Mouse (Mus musculus): Measurements from ENCODE around the gene Fras1. TPM values are rescaled to one million over a fixed set of nuclear protein-coding genes. Genes with fewer than 3 reads are reported as not detected.

Gene Fras1
- polyA plus RNA-seq, 1 experiment from 2014 or later: 7.4 TPM

DNA sequence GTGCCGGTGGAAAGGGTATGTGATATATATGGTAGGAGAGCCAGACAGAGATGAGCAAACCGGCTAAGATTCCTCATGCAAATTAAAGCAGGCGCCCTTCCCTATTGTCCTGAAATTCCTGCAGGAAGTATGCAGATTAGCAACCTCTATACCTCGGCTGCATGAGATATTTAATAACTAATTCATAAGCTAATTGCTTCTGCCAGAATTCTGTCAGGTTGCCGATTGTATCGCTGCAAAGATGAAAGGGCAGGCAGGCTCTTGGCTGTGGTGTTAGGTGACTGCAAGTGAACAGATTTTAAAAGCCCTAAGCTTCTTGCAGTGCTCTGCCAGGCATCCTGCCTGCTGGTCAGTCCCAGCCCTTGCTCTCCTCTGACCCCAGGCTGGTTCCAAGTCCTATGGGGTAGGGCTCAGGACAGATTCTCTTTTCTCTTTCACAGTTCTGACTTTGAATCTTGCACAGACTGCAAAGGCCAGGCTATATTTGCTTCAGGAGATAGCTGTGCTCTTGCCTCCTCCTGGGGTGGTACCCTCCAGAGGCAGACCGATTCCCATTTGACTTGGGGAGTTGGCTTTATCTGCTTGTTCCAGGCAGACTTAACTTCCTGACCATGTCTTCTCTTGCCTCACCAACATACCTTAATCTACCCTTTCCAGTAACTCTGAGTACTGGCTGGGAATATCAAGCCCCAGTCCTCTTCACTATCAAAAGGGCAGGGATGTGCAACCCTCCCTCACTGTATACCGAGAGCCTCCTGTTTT is 342.7 kb downstream of the Fras1 start:
- Histone ChIP-seq H3K4me2 (no peak overlapping the region), H3K9me3 (replicated peaks) (no peaks in the 10 kb centered on the region), H3K4me3 (no peak overlapping the region), H3K9ac (no peak overlapping the region), H3K27me3 (no peaks in the 10 kb centered on the region), H3K36me3 (ENCODE audit: poor library complexity, severe bottlenecking) (0 out of 2 replicates have a peak, but pooled peaks cover 4% of the 10 kb centered on the region), H3K4me1 (peaks cover 10% of the 10 kb centered on the region), H3K27ac (0 out of 2 replicates have a peak overlapping the region, but pooled peaks have one; percentile 3)
- peak; percentile 51 for ATAC-seq
- WGBS: 39% methylated on average over 8 of the region's 8 CpGs

- Histone ChIP-seq H3K9ac (no peak overlapping the region), H3K9me3 (replicated peaks) (no peaks in the 10 kb centered on the region), H3K27me3 (no peaks in the 10 kb centered on the region), H3K36me3 (ENCODE audit: poor library complexity, severe bottlenecking) (0 out of 2 replicates have a peak, but pooled peaks cover 4% of the 10 kb centered on the region), H3K4me2 (no peak overlapping the region), H3K4me3 (no peak overlapping the region), H3K4me1 (peaks cover 10% of the 10 kb centered on the region), H3K27ac (no peak overlapping the region)
- ATAC-seq: no peak
- 92% methylated on average over 4 of the region's 4 CpGs for WGBS
Observed at GRCm38 (mm10) chr5:96717690-96718089, 343.9 kb downstream of the Fras1 start.

DNA sequence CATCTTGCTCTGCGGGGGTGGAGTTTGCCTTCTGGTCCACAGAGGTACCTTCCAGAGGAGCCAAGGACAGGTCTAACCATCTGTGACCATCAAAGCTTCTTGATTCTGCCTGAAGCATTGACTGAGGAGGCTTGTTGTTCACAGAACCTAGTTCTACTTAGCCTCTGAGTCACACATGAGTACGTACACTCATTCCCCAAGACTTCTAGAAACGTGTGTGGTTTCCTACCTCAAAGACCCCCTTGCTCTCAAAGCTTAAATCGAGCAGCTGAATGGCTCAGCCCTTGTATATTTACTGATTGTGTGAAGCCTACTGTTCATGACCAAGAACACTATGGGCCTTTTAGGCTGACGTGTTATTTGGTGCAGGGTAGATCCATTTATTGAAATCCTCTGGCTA is 344.8 kb downstream of the Fras1 start:
- no peak overlapping the region for H3K4me3 ChIP-seq
- no peak overlapping the region for H3K27ac ChIP-seq
- H3K4me1 ChIP-seq: peaks cover 10% of the 10 kb centered on the region
- WGBS: 87% methylated on average over 5 of the region's 5 CpGs
- H3K4me2 ChIP-seq: no peak overlapping the region
- H3K9me3 ChIP-seq (replicated peaks): no peaks in the 10 kb centered on the region
- H3K27me3 ChIP-seq: no peaks in the 10 kb centered on the region
- 0 out of 2 replicates have a peak, but pooled peaks cover 4% of the 10 kb centered on the region for H3K36me3 ChIP-seq (ENCODE audit: poor library complexity, severe bottlenecking)
- ATAC-seq: no peak
- no peak overlapping the region for H3K9ac ChIP-seq

- H3K27ac ChIP-seq: no peak overlapping the region
- WGBS: 96% methylated on average over 5 of the region's 5 CpGs
- H3K4me3 ChIP-seq: no peak overlapping the region
- H3K4me2 ChIP-seq: no peak overlapping the region
- H3K27me3 ChIP-seq: no peaks in the 10 kb centered on the region
- peaks cover 10% of the 10 kb centered on the region for H3K4me1 ChIP-seq
- ATAC-seq: no peak
- no peak overlapping the region for H3K9ac ChIP-seq
- H3K9me3 ChIP-seq (replicated peaks): no peaks in the 10 kb centered on the region
- 0 out of 2 replicates have a peak, but pooled peaks cover 4% of the 10 kb centered on the region for H3K36me3 ChIP-seq (ENCODE audit: poor library complexity, severe bottlenecking)
Observed at GRCm38 (mm10) chr5:96719221-96719620, 345.5 kb downstream of the Fras1 start.

DNA sequence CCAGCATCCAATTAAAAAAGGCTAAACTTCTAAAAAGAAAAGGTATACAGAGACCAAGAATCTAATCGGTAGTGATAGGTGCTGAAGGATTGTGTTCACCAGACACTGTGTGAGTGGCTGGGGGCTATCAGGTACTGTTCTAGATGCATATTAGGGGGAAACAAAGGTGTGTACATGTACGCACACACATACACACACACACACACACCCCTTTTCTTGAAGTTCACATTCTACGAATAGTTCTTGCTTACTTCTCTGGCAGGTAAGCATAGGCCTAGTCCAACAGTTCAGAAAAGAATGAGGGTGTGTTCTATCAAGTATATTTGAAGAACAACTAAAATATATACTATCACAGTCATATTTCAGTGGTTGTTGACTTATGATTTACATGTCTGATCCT is 348.9 kb downstream of the Fras1 start:
- Histone ChIP-seq H3K9ac (no peak overlapping the region), H3K4me3 (no peak overlapping the region), H3K27me3 (no peaks in the 10 kb centered on the region), H3K4me2 (no peak overlapping the region), H3K4me1 (no peaks in the 10 kb centered on the region), H3K27ac (no peak overlapping the region), H3K36me3 (ENCODE audit: poor library complexity, severe bottlenecking) (0 out of 2 replicates have a peak, but pooled peaks cover 6% of the 10 kb centered on the region), H3K9me3 (replicated peaks) (no peaks in the 10 kb centered on the region)
- ATAC-seq: no peak
- 54% methylated on average over 3 of the region's 3 CpGs for WGBS

DNA sequence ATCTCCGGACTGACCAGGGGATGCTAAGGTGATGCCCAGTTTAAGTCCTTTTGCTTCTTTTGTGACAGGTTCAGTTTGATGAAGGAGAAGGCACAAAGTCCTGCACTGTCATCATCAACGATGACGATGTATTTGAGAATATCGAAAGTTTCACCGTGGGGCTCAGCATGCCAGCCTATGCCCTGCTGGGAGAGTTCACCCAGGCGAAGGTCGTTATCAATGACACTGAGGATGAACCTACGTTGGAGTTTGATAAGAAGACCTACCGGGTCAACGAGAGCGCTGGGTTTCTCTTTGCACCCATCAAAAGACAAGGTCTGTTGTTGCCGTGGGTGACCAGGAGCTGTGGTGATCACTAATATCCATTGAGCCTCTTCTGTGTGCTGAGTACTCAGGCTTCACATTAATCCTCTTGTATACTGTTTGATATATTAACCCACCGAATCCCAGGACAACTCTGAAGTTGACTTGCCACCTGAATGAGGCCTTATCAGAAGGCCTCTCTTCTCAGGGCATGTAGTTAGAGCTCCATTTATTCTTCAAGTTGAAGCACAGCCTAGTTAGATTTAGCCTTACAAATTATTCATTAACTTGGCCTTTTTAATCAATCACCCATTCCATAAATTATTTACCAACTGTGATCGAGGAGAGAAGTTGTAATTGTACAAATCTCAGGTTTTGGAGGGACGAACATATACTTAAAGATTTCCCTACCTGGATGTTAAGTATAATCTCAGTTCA is 365.6 kb downstream of the Fras1 start:
- Histone ChIP-seq H3K9ac (no peak overlapping the region), H3K27me3 (no peaks in the 10 kb centered on the region), H3K4me3 (no peak overlapping the region), H3K4me2 (no peak overlapping the region), H3K27ac (no peak overlapping the region), H3K36me3 (ENCODE audit: poor library complexity, severe bottlenecking) (peaks cover 4% of the 10 kb centered on the region; the same call in 1 of the 2 replicates), H3K9me3 (replicated peaks) (no peaks in the 10 kb centered on the region), H3K4me1 (no peaks in the 10 kb centered on the region)
- no peak for ATAC-seq
- whole genome bisulfite sequencing: 88% methylated on average over 15 of the region's 15 CpGs

- Histone ChIP-seq H3K36me3 (ENCODE audit: poor library complexity, severe bottlenecking) (peaks cover 4% of the 10 kb centered on the region; the same call in 1 of the 2 replicates), H3K27me3 (no peaks in the 10 kb centered on the region), H3K4me1 (peaks cover 12% of the 10 kb centered on the region), H3K4me2 (no peak overlapping the region), H3K27ac (no peak overlapping the region), H3K9me3 (replicated peaks) (no peaks in the 10 kb centered on the region), H3K9ac (no peak overlapping the region), H3K4me3 (no peak overlapping the region)
- ATAC-seq: peak; percentile 24; the same call in 1 of the 2 replicates
- 56% methylated on average over 8 of the region's 8 CpGs for WGBS
Observed at GRCm38 (mm10) chr5:96747195-96747984, 373.6 kb downstream of the Fras1 start.

- Histone ChIP-seq H3K4me1 (no peaks in the 10 kb centered on the region), H3K4me2 (no peak overlapping the region), H3K4me3 (no peak overlapping the region), H3K27me3 (no peaks in the 10 kb centered on the region), H3K9me3 (replicated peaks) (no peaks in the 10 kb centered on the region), H3K27ac (no peak overlapping the region), H3K9ac (no peak overlapping the region), H3K36me3 (ENCODE audit: poor library complexity, severe bottlenecking) (no peaks in the 10 kb centered on the region)
- WGBS: 92% methylated on average over 7 of the region's 7 CpGs
- no peak for ATAC-seq
Observed at GRCm38 (mm10) chr5:96757615-96758014, 383.9 kb downstream of the Fras1 start.

GRCm38 (mm10) chr5:96762021-96762420 is 388.3 kb downstream of the Fras1 start:
- Histone ChIP-seq H3K36me3 (ENCODE audit: poor library complexity, severe bottlenecking) (no peaks in the 10 kb centered on the region), H3K27me3 (no peaks in the 10 kb centered on the region), H3K4me1 (peaks cover 2% of the 10 kb centered on the region; the same call in 1 of the 2 replicates), H3K4me3 (no peak overlapping the region), H3K9ac (no peak overlapping the region), H3K4me2 (no peak overlapping the region), H3K27ac (no peak overlapping the region), H3K9me3 (replicated peaks) (no peaks in the 10 kb centered on the region)
- 94% methylated on average over 1 of the region's 1 CpGs for WGBS
- no peak for ATAC-seq

- no peaks in the 10 kb centered on the region for H3K36me3 ChIP-seq (ENCODE audit: poor library complexity, severe bottlenecking)
- no peak overlapping the region for H3K27ac ChIP-seq
- H3K27me3 ChIP-seq: no peaks in the 10 kb centered on the region
- no peaks in the 10 kb centered on the region; the same call in 1 of the 2 replicates for H3K4me1 ChIP-seq
- ATAC-seq: peak; percentile 70
- WGBS: 64% methylated on average over 10 of the region's 10 CpGs
- no peak overlapping the region for H3K4me3 ChIP-seq
- H3K4me2 ChIP-seq: no peak overlapping the region
- H3K9ac ChIP-seq: no peak overlapping the region
- H3K9me3 ChIP-seq (replicated peaks): no peaks in the 10 kb centered on the region
Observed at GRCm38 (mm10) chr5:96768846-96769471, 395.2 kb downstream of the Fras1 start.

DNA sequence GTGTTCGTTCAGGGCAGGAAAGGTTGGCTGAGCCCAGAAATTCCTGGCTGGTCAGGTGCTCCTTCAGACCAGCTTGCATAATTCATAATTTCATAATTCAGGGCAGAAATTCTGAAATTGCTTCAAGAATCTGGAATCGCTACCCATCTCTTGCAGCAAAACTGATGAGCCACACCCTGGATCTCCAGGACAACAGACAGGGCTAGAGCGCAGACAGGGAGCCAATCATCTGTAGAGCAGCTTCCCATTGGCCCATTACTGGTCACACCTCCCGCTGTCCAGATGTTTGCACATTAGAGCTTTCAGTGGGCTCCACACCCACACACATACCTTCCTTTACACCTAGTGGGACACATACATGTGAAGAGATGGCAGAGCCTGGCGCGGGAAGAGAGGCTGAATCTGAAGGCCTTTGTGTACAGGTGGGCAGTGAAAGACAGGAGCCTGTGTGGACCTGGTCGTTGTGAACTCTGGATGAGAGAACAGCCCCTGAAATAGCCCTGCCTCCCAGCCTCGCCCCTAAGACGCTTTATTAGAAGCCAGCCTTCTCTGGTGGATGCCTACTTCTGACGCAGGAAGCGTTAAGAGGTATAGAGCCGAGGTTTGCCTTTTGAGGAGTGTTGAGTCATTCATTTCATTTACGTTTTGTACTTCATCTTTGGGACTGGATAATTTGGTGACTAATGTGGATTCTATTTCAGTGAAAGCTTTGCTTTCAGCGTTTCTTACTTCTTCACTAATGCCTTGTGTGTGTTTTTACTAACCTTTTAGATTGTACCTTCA is 409.9 kb downstream of the Fras1 start:
- Histone ChIP-seq H3K4me3 (no peak overlapping the region), H3K9me3 (replicated peaks) (no peaks in the 10 kb centered on the region; the same call in 1 of the 2 replicates), H3K36me3 (ENCODE audit: poor library complexity, severe bottlenecking) (no peaks in the 10 kb centered on the region), H3K4me1 (no peaks in the 10 kb centered on the region), H3K27ac (no peak overlapping the region), H3K4me2 (no peak overlapping the region), H3K27me3 (no peaks in the 10 kb centered on the region), H3K9ac (no peak overlapping the region)
- ATAC-seq: no peak
- WGBS: 81% methylated on average over 14 of the region's 14 CpGs

Measured in forebrain, embryonic 13.5 days (tissue).